ENCODE assay signal across 9 mouse cellular contexts in genomic region chr13:109229618-109230334, GRCm38 (mm10).
DNase-seq lines count a peak whose midpoint lies in the region; ATAC-seq and TF ChIP-seq lines count a peak whose summit lies in the region.
"Had no signal": no experiment of that assay in that cellular context is flagged by ENCODE, and none has a peak within 500 bp of the region (broad histone marks: within the 10 kb centered on the region; RNA-seq: fewer than 3 reads in every experiment).

No protein-coding gene starts in this region.

- peaks cover 16% of the 10 kb centered on the region for H3K4me1 ChIP-seq in forebrain, embryonic 10.5 days
- peaks cover 35% of the 10 kb centered on the region for H3K4me1 ChIP-seq in limb, embryonic 13.5 days

- no peaks in the 10 kb centered on the region for H3K9me3 ChIP-seq in forebrain, embryonic 10.5 days
- no peaks in the 10 kb centered on the region for H3K9me3 ChIP-seq in limb, embryonic 13.5 days

- no peaks in the 10 kb centered on the region for H3K79me2 ChIP-seq in myocyte (ENCODE audit: control insufficient read depth, insufficient read depth)

- peak overlapping the region; percentile 56 for H3K4me2 ChIP-seq in limb, embryonic 13.5 days (replicated peaks)
- H3K4me2 ChIP-seq in myocyte (ENCODE audit: low read depth), result peak overlapping the region; percentile 94

- no peaks in the 10 kb centered on the region for H3K27me3 ChIP-seq in forebrain, embryonic 10.5 days (ENCODE audit: poor library complexity, severe bottlenecking)
- no peaks in the 10 kb centered on the region for H3K27me3 ChIP-seq in limb, embryonic 13.5 days
- H3K27me3 ChIP-seq in myocyte (ENCODE audit: control insufficient read depth, insufficient read depth, insufficient read length), result no peaks in the 10 kb centered on the region

- peak; percentile 32 for DNase-seq in cerebellum, adult 9-11 months
- DNase-seq in cerebellum, adult 11-12 months, result no peak
- peak; percentile 95 for DNase-seq in 416B (ENCODE audit: low read depth)
- peak; percentile 3 for DNase-seq in forebrain, embryonic 10.5 days (ENCODE audit: extremely low spot score, low spot score)
- no peak for DNase-seq in spleen, adult 18-20 months
- DNase-seq in right cerebral cortex, postnatal 4 days, result no peak

- no peak for ATAC-seq in limb, embryonic 13.5 days (ENCODE audit: low FRiP score, low read depth)

- H3K9ac ChIP-seq in limb, embryonic 13.5 days, result no peak overlapping the region

- H3ac ChIP-seq in myocyte (ENCODE audit: control insufficient read depth, insufficient read length), result no peak overlapping the region

- TF ChIP-seq POLR2A in myocyte (IDR thresholded peaks at IDR 0.05; ENCODE audit: insufficient read length, low read depth), result no peak

- WGBS in forebrain, embryonic 10.5 days, result 82% methylated on average over 17 of the region's 17 CpGs
- 47% methylated on average over 17 of the region's 17 CpGs for whole genome bisulfite sequencing in limb, embryonic 13.5 days

- no peak overlapping the region for H3K27ac ChIP-seq in forebrain, embryonic 10.5 days
- no peak overlapping the region for H3K27ac ChIP-seq in limb, embryonic 13.5 days

- H3K4me3 ChIP-seq in forebrain, embryonic 10.5 days, result no peak overlapping the region
- H3K4me3 ChIP-seq in limb, embryonic 13.5 days, result peak overlapping the region; percentile 19
- H3K4me3 ChIP-seq in myocyte, result peak overlapping the region; percentile 23
- H3K4me3 ChIP-seq: erythroblast, embryonic 14.5 days had no signal

- no peaks in the 10 kb centered on the region for H3K36me3 ChIP-seq in forebrain, embryonic 10.5 days (replicated peaks)
- H3K36me3 ChIP-seq in limb, embryonic 13.5 days, result no peaks in the 10 kb centered on the region
- no peaks in the 10 kb centered on the region for H3K36me3 ChIP-seq in myocyte (ENCODE audit: control insufficient read depth, insufficient read depth)

TF ChIP-seq in myocyte, 11 proteins besides CTCF, POLR2A, EP300 and RAD21:
- TF ChIP-seq CEBPB (IDR thresholded peaks at IDR 0.05; ENCODE audit: insufficient read depth, poor library complexity, severe bottlenecking) (no peak), USF1 (IDR thresholded peaks at IDR 0.05; ENCODE audit: low read depth) (no peak)

Comparison
In these comparisons a context has a peak if more than half of its experiments do, and no peak if none do; other contexts are left out.
1. DNase-seq: peak in cerebellum, adult 9-11 months (single experiment), 416B (single experiment) and forebrain, embryonic 10.5 days (single experiment); none in cerebellum, adult 11-12 months (single experiment), spleen, adult 18-20 months (0 of 2) and right cerebral cortex, postnatal 4 days (single experiment).